Mouse (Mus musculus): Measurements from ENCODE around the gene Eif1.
"Not testable (repeated sequence)": the region's sequence is repeated elsewhere in the genome, so short reads cannot be mapped to it uniquely, and the experiment has no call there.

The Eif1 gene

DNA sequence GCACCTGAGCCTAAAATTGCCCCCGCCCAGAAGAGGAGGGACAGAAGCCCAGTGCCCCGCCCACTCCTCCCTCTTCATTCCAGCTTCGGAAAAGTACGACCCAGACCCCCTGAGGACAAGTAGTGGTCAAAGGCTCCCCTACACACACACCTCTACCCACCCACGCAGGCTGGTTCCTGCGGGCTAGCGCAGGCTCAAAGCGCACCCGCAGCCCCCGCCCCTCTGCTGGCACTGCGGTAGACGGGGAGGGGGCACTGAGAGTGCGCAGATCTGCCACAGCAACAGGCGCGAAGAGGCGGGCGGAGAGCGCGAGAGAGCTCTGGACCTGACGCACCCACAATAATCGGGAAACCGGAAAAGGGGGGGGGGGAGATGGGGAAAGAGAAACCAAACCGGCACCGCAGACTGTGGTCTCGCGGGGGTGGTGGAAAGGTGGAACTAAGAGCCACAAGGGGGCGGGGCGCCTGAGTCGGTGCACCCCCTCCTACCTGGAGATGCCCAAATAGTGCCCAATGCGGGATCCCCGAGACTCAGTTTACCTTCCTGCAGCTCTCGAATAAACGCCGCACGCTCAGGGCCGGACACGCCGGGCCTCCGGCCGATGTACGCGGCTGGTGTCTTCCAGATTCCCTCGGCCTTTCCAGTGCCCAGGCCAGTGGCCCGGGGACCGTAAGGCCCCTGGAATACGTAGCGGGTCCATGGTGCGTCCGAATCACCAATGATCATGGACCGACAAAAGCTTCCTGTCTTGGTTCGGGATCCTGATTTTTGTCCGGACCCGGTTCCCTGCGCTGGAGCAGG, 35.7 kb downstream of the Eif1 start:
- peak; percentile 68 to 72 for DNase-seq

DNA sequence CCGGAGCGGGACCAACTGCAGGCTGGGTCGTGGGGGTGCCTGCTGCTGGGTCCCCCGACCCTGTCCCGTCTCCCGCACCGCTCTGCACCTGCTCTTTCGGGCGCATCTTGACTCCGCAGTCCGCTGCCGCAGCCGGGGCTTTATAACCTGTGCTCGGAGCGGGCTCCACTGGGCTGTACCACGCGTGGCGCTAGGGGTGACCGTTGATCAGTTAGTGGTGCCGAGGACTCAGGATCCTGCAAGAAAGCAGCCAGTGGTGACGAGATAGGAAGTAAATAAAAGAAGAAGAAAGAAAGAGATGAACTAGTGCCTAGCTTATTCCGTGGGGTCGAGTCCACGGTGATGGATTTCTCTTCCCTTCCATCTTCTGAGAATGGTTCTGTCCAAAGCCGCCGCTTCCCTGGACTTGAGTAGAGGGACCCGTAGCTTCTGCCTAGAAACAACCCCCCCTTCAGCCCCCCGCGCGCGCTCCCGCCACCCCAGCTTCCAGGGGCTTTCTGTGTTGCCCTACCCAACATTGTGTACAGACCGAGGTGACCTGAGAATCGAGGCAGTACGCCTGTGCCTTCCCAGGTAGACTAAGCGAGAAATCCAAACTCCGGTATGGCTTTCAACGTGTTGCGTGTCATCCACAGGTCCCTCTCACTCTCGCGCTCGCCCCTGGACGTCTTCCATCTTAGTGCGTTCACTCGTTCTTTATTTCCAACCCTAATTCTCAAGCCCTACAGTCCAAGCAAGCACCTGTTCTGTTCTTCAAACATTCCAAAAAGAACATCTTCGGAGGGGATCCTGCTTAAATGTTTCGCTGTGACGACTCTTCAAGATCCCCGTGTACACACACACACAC, 36.5 kb downstream of the Eif1 start, which contains the start of gene Hap1:
Gene Hap1, minus strand, starts transcription at position 157 of the 847 bp plus-strand sequence.
- peak; percentile 84 to 88 for DNase-seq

DNA sequence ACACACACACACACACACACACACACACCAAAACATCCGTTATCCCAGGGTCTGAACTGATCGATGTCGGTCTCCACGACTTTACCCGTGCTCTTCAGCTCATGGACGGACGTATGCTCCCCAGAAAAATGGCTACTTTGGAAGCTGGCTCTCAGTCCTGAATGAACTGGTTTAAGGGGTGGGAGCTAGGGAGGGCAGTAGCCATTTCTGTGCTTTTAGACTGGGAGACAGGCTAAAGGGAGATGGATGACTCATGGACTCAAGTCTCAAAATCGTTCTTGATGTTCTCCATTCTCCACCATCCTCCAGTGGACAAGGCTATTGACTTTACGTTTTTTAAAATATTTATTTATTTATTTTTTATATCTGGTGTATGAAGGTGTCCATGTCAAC, 37.1 kb downstream of the Eif1 start:
- no peak for DNase-seq

DNA sequence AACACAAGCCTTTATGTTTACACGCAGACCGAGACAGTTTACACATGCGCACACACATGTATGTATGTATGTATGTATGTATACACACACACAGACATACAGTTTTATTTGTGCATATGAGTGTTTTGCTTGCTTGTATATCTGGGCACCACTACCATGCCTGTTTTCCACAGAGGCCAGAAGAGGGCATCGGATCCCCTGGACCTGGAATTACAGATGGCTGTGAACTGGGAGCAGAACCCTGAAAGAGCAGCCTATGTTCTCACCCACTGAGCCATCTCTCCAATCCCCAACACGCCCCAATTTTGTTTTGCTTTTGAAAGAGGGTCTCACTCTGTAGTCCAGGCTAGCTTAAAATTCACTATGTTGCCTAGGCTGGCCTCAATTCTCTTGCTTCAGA, 37.7 kb downstream of the Eif1 start:
- no peak for DNase-seq

DNA sequence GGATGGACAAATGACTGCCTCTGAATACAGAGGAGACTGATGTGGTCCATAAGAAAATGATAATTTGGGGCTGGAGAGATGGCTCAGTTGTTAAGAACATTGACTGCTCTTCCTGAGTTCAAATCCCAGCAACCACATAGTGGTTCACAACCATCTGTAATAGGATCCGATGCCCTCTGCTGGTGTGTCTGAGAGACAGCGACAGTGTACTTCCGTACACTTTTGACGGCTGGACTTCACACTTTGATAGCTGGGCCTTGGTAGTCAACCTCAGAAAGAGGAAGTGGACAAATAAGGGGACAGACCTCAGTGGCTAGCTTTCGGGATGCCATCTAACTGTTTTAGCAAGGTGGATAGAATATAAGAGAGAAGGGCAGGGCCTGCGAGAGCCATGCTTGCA, 40.5 kb downstream of the Eif1 start:
- DNase-seq = no peak

GRCm38 (mm10) chr11:100361059-100361458, 41.4 kb downstream of the Eif1 start:
- DNase-seq = not testable (repeated sequence)

DNA sequence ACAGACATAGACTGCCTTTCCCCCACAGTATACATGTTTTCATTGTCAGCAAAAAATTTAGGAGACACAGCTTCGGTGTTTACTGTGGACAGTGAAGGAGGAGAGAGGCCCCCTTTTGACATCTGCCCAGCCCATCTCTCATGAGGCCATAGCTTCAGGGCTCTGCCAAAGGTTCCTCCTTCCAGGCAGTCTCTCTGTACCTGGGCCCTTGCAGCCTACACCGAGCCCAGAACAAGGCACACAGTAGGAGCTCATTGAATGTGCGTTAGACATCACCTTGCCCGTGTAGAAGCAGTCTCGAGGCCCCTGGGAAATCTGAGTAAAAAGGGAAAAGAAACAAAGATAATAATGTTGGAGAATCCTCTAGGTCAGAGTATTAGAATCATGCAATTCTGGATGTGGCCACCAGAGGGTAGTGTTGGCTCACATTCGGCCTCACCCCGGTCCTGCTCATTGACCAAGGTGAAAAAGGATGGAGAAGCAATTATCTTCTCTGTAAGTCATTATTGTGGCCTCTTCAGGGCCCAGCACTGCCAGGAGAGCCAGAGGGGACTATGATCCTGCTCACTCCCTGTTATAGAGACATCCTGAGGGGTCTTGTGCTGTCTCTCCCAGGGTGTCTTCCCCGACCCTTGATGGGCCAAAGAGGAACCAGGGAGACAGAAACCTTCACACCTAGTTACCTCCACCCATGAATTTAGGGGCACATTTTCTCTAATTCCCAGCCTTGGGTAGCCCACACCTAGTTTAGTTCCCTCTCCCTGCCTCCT, 42.7 kb downstream of the Eif1 start:
- DNase-seq = peak; percentile 87 to 92

DNA sequence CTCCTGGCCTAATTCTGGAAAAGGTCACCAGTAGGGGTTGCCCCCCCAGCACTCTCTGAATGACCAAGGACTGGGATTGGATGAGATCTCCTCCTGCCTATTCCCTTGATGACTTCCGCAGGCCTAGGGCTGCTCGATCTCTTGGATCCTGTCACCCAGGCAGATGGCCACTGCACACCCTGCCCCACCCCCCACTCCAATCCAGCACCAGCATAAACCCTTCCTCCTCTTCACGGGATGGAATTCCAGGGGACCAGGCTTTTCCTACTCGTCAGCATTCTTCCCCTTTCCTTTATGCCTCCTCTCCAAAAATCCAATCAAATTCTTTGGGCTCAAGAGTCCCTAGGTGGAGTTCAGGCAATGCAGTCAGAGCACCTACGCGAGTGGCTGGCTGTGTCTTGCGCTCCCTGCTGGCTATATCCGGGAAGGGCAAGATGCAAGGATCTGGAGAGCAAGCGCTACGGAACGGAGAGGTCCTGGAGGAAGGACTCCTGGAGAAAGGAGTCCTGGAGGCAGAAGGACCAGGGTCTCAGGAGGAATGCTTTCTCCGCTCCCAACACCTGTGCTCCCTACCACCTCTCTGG, 43.4 kb downstream of the Eif1 start:
- DNase-seq = peak; percentile 87 to 89

DNA sequence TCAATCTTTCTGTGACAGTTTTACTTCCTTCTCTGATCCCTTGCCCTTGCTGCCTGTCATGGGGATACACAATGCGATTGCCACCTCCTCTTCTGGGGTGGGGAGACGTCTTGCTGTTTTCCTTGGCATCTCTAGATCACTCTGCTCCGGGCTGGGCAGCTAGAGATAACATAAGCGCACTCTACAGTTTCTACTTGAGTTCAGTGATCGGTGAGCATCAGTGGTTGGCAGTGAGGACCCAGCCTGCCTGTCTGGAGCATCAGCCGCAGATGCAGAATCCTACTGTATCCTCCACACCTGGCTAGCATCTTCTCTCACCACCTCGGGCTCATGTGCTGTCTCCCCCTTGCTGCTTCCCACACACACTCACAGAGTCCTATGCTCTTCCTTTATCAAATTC, 49.5 kb downstream of the Eif1 start:
- DNase-seq = no peak

GRCm38 (mm10) chr11:100369822-100370221, 50.1 kb downstream of the Eif1 start:
- DNase-seq = no peak

All from cerebellum, postnatal 10 days (tissue).